Comparison of ENCODE assay signal across 29 mouse cellular contexts in genomic region chr2:38610161-38610560, GRCm38 (mm10). TPM values are rescaled to one million over a fixed set of nuclear protein-coding genes. Genes with fewer than 3 reads are reported as not detected.
A peak's percentile ranks its signal among the peaks of the same experiment; 100 is the strongest.
DNase-seq lines count a peak whose midpoint lies in the region; ATAC-seq and TF ChIP-seq lines count a peak whose summit lies in the region.
"Had no signal": no experiment of that assay in that cellular context is flagged by ENCODE, and none has a peak within 500 bp of the region (broad histone marks: within the 10 kb centered on the region; RNA-seq: fewer than 3 reads in every experiment).

No protein-coding gene starts in this region.

- intact Hi-C loops in heart, adult 2 months (cut with DNase I), result no loop called here

- dilution Hi-C loops in CH12.LX (cut with MboI; ENCODE audit: extremely low pct_ligation_motif_present, extremely low pct_unique_long_range_greater_than_20kb, low sequenced_read_pairs), result no loop called here

- peaks cover 13% of the 10 kb centered on the region for H3K4me1 ChIP-seq in heart, embryonic 10.5 days
- H3K4me1 ChIP-seq in heart, adult 2 months (ENCODE audit: control insufficient read depth, insufficient read depth, low read length), result peaks cover 5% of the 10 kb centered on the region
- peaks cover 31% of the 10 kb centered on the region for H3K4me1 ChIP-seq in midbrain, embryonic 14.5 days (ENCODE audit: control insufficient read depth, insufficient read depth, low read length)
- H3K4me1 ChIP-seq in midbrain, postnatal 0 days (ENCODE audit: insufficient read depth, low read length), result peaks cover 8% of the 10 kb centered on the region; the same call in 1 of the 2 replicates
- peaks cover 15 to 77% of the 10 kb centered on the region in 2 experiments for H3K4me1 ChIP-seq in CH12.LX (ENCODE audit: control insufficient read depth in 1 of 2, insufficient read depth in 2 of 2)
- H3K4me1 ChIP-seq in midbrain, embryonic 15.5 days, result peaks cover 31% of the 10 kb centered on the region
- H3K4me1 ChIP-seq: stomach, embryonic 15.5 days had no signal

- 72% methylated on average over 2 of the region's 2 CpGs for WGBS in heart, embryonic 10.5 days
- 74% methylated on average over 2 of the region's 2 CpGs for WGBS in heart, adult 2 months
- 93% methylated on average over 2 of the region's 2 CpGs for WGBS in midbrain, embryonic 14.5 days
- 96% methylated on average over 2 of the region's 2 CpGs for WGBS in midbrain, postnatal 0 days
- WGBS in midbrain, embryonic 15.5 days, result 84% methylated on average over 2 of the region's 2 CpGs

- H3K9me3 ChIP-seq in heart, embryonic 10.5 days, result no peaks in the 10 kb centered on the region
- no peaks in the 10 kb centered on the region for H3K9me3 ChIP-seq in midbrain, embryonic 14.5 days (ENCODE audit: control insufficient read depth, low read length)
- no peaks in the 10 kb centered on the region for H3K9me3 ChIP-seq in midbrain, postnatal 0 days (ENCODE audit: low read length)
- H3K9me3 ChIP-seq in CH12.LX (replicated peaks; ENCODE audit: low read length), result no peaks in the 10 kb centered on the region
- H3K9me3 ChIP-seq in midbrain, embryonic 15.5 days, result no peaks in the 10 kb centered on the region
- H3K9me3 ChIP-seq: embryonic facial prominence, embryonic 13.5 days; G1E; heart, embryonic 13.5 days; neural tube, embryonic 12.5 days; stomach, embryonic 15.5 days had no signal

- no peak for TF ChIP-seq POLR2A in heart, adult 2 months (IDR thresholded peaks at IDR 0.05; ENCODE audit: insufficient read depth, low read depth, low read length)
- TF ChIP-seq POLR2A in CH12.LX (IDR thresholded peaks at IDR 0.05; ENCODE audit: low read depth, low read length), result no peak

- no peak for TF ChIP-seq EP300 in heart, adult 2 months (IDR thresholded peaks at IDR 0.05; ENCODE audit: insufficient read depth, low read depth, low read length)
- TF ChIP-seq EP300 in CH12.LX (IDR thresholded peaks at IDR 0.05; ENCODE audit: low read length), result peak; percentile 92

- in situ Hi-C loops in CH12.LX (cut with MboI; ENCODE audit: low pct_ligation_motif_present, low pct_unique_long_range_greater_than_20kb, low sequenced_read_pairs), result no loop called here

- H3K4me2 ChIP-seq in midbrain, embryonic 14.5 days (ENCODE audit: low read length), result no peak overlapping the region
- no peak overlapping the region for H3K4me2 ChIP-seq in midbrain, postnatal 0 days (ENCODE audit: low read depth, low read length, poor library complexity, severe bottlenecking)
- peak overlapping the region; percentile 55; the same call in 1 of the 2 replicates for H3K4me2 ChIP-seq in CH12.LX (ENCODE audit: insufficient read depth, low read depth, poor library complexity, severe bottlenecking)
- H3K4me2 ChIP-seq in midbrain, embryonic 15.5 days, result no peak overlapping the region
- H3K4me2 ChIP-seq: embryonic facial prominence, embryonic 13.5 days; heart, embryonic 13.5 days; lung, embryonic 14.5 days; neural tube, embryonic 12.5 days; stomach, embryonic 15.5 days had no signal

- no peak overlapping the region for H3K4me3 ChIP-seq in heart, embryonic 10.5 days
- no peak overlapping the region for H3K4me3 ChIP-seq in heart, adult 2 months
- H3K4me3 ChIP-seq in midbrain, embryonic 14.5 days (replicated peaks; ENCODE audit: low read depth, low read length), result no peak overlapping the region
- no peak overlapping the region for H3K4me3 ChIP-seq in midbrain, postnatal 0 days (ENCODE audit: low read depth, low read length)
- no peak overlapping the region for H3K4me3 ChIP-seq in CH12.LX (replicated peaks in 1 of 3; ENCODE audit: low read depth in 2 of 3, low read length in 2 of 3, poor library complexity in 1 of 3)
- H3K4me3 ChIP-seq in midbrain, embryonic 15.5 days, result no peak overlapping the region
- H3K4me3 ChIP-seq: embryonic facial prominence, embryonic 13.5 days; erythroblast, embryonic 14.5 days; heart, embryonic 13.5 days; left cerebral cortex, adult 2 months; neural tube, embryonic 12.5 days; stomach, embryonic 15.5 days had no signal

- H3K27me3 ChIP-seq in heart, embryonic 10.5 days (ENCODE audit: insufficient read depth, poor library complexity, severe bottlenecking), result no peaks in the 10 kb centered on the region
- H3K27me3 ChIP-seq in heart, adult 2 months (ENCODE audit: control insufficient read depth, insufficient read depth, low read length), result no peaks in the 10 kb centered on the region
- no peaks in the 10 kb centered on the region for H3K27me3 ChIP-seq in midbrain, embryonic 14.5 days (ENCODE audit: control insufficient read depth, insufficient read depth, low read length)
- no peaks in the 10 kb centered on the region for H3K27me3 ChIP-seq in midbrain, postnatal 0 days (ENCODE audit: insufficient read depth, low read length)
- H3K27me3 ChIP-seq in CH12.LX (replicated peaks), result no peaks in the 10 kb centered on the region
- H3K27me3 ChIP-seq in midbrain, embryonic 15.5 days (replicated peaks), result no peaks in the 10 kb centered on the region
- H3K27me3 ChIP-seq: embryonic facial prominence, embryonic 13.5 days; heart, embryonic 13.5 days; neural tube, embryonic 12.5 days; Patski; stomach, embryonic 15.5 days had no signal

- peak; percentile 24 for DNase-seq in heart, embryonic 10.5 days (ENCODE audit: low spot score)
- no peak for DNase-seq in heart, adult 2 months
- DNase-seq in midbrain, embryonic 14.5 days, result no peak
- no peak for DNase-seq in midbrain, postnatal 0 days (ENCODE audit: low spot score)
- DNase-seq in CH12.LX (ENCODE audit: extremely low read depth), result peak; percentile 77
- DNase-seq in right cerebral cortex, postnatal 14 days, result no peak
- DNase-seq in layer of hippocampus, adult 9-11 months, result no peak
- DNase-seq: adrenal gland, adult 8-10 months; cerebellum, adult 11-12 months; cerebellum, postnatal 25 days; embryo, embryonic 11 days; gastrocnemius, postnatal 10 days; heart, adult 11 months; heart, postnatal 14 days; kidney, adult 2 months; lung, embryonic 14.5 days; retina, postnatal 1 day; thymus, postnatal 25 days had no signal

- H3K36me3 ChIP-seq in heart, embryonic 10.5 days, result peaks cover 33% of the 10 kb centered on the region
- peaks cover 7% of the 10 kb centered on the region for H3K36me3 ChIP-seq in heart, adult 2 months (ENCODE audit: control insufficient read depth, insufficient read depth, low read length)
- H3K36me3 ChIP-seq in midbrain, embryonic 14.5 days (ENCODE audit: control insufficient read depth, insufficient read depth, low read length), result peaks cover 16% of the 10 kb centered on the region; the same call in 1 of the 2 replicates
- no peaks in the 10 kb centered on the region for H3K36me3 ChIP-seq in midbrain, postnatal 0 days (ENCODE audit: insufficient read depth, low read length)
- peaks cover 14 to 67% of the 10 kb centered on the region in 2 experiments for H3K36me3 ChIP-seq in CH12.LX (replicated peaks in 1 of 2; ENCODE audit: control insufficient read depth in 1 of 2, insufficient read depth in 1 of 2, low read length in 1 of 2)
- H3K36me3 ChIP-seq in midbrain, embryonic 15.5 days (replicated peaks), result no peaks in the 10 kb centered on the region

- TF ChIP-seq CTCF in heart, adult 2 months (IDR thresholded peaks at IDR 0.05), result no peak
- TF ChIP-seq CTCF in midbrain, postnatal 0 days (IDR thresholded peaks at IDR 0.05), result no peak
- TF ChIP-seq CTCF in CH12.LX (conservative IDR thresholded peaks at IDR 0.05 in 1 of 2, IDR thresholded peaks at IDR 0.05 in 1 of 2; ENCODE audit: low read depth in 2 of 2, low read length in 2 of 2), result no peak

- ATAC-seq in midbrain, embryonic 14.5 days (ENCODE audit: low FRiP score, low TSS enrichment), result no peak
- no peak for ATAC-seq in midbrain, postnatal 0 days (ENCODE audit: low FRiP score)
- ATAC-seq in midbrain, embryonic 15.5 days (replicated peaks), result no peak
- ATAC-seq: Patski had no signal

- H3K9ac ChIP-seq in heart, adult 2 months (ENCODE audit: low read depth, low read length), result no peak overlapping the region
- H3K9ac ChIP-seq in midbrain, embryonic 14.5 days (replicated peaks; ENCODE audit: low read length), result no peak overlapping the region
- no peak overlapping the region for H3K9ac ChIP-seq in midbrain, postnatal 0 days (replicated peaks; ENCODE audit: low read length, poor library complexity, severe bottlenecking)
- H3K9ac ChIP-seq in CH12.LX (ENCODE audit: insufficient read depth, low read depth), result 0 out of 2 replicates have a peak overlapping the region, but pooled peaks have one; percentile 23
- H3K9ac ChIP-seq in midbrain, embryonic 15.5 days, result no peak overlapping the region
- H3K9ac ChIP-seq: embryonic facial prominence, embryonic 13.5 days; heart, embryonic 13.5 days; liver, embryonic 14.5 days; lung, embryonic 14.5 days; neural tube, embryonic 12.5 days; stomach, embryonic 15.5 days had no signal

- no peak for TF ChIP-seq RAD21 in CH12.LX (IDR thresholded peaks at IDR 0.05; ENCODE audit: low read depth, low read length)

- no peak overlapping the region for H3K27ac ChIP-seq in heart, embryonic 10.5 days
- H3K27ac ChIP-seq in heart, adult 2 months, result no peak overlapping the region
- H3K27ac ChIP-seq in midbrain, embryonic 14.5 days (replicated peaks; ENCODE audit: low read depth, low read length), result 0 out of 2 replicates have a peak overlapping the region, but pooled peaks have one; percentile 66
- no peak overlapping the region for H3K27ac ChIP-seq in midbrain, postnatal 0 days (ENCODE audit: low read depth, low read length)
- H3K27ac ChIP-seq in CH12.LX (ENCODE audit: insufficient read depth, low read depth), result peak overlapping the region; percentile 92
- H3K27ac ChIP-seq in midbrain, embryonic 15.5 days, result peak overlapping the region; percentile 58; the same call in 1 of the 2 replicates
- H3K27ac ChIP-seq: embryonic facial prominence, embryonic 13.5 days; heart, embryonic 13.5 days; kidney, postnatal 0 days; left cerebral cortex, adult 2 months; liver, embryonic 14.5 days; neural tube, embryonic 12.5 days; stomach, embryonic 15.5 days had no signal

- no peaks in the 10 kb centered on the region for H3K79me2 ChIP-seq in heart, adult 2 months (replicated peaks; ENCODE audit: control insufficient read depth, insufficient read depth, low read length)
- H3K79me2 ChIP-seq in CH12.LX (replicated peaks; ENCODE audit: control insufficient read depth, extremely low read depth, insufficient read depth, poor library complexity, severe bottlenecking), result peaks cover 29% of the 10 kb centered on the region

TF ChIP-seq in CH12.LX, 34 proteins besides CTCF, POLR2A, EP300 and RAD21 (continues in another document):
- TF ChIP-seq IRF4 (IDR thresholded peaks at IDR 0.05; ENCODE audit: low read depth, low read length) (peak; percentile 94), ETS1 (conservative IDR thresholded peaks at IDR 0.05; ENCODE audit: low read depth, low read length) (peak; percentile 86)

RNA-seq across cellular contexts. Expression of gene Psmb7, which starts 33.7 kb away (rescaled TPM):
- polyA plus RNA-seq in heart, embryonic 10.5 days (2016; fragmentation: Nextera tagmentation; extraction: Ambion mirVana), result 262 and 309 TPM in 2 replicates
- 100 to 1,000 TPM; 220 to 247 TPM for total RNA-seq in heart, adult 2 months (2021)
- polyA plus RNA-seq in heart, adult 2 months (2012; rRNA removed), result 129 and 237 TPM in 2 replicates
- 282 and 322 TPM in 2 replicates for polyA plus RNA-seq in midbrain, embryonic 14.5 days (2014; fragmentation: Nextera tagmentation; extraction: Ambion mirVana)
- 218 and 239 TPM in 2 replicates for total RNA-seq in midbrain, postnatal 0 days (2014; rRNA removed)
- polyA plus RNA-seq in midbrain, postnatal 0 days (2015; fragmentation: Nextera tagmentation; extraction: Ambion mirVana), result 282 and 287 TPM in 2 replicates
- total RNA-seq in CH12.LX (2012; rRNA removed), result 334 and 386 TPM in 2 replicates
- total RNA-seq in CH12.LX (2014; rRNA removed), result 415 and 457 TPM in 2 replicates
- polyA plus RNA-seq in CH12.LX (2012; ENCODE audit: insufficient read length, low read depth), result 375 and 389 TPM in 2 replicates
- polyA plus RNA-seq in midbrain, embryonic 15.5 days (2015; fragmentation: Nextera tagmentation; extraction: Ambion mirVana), result 260 and 270 TPM in 2 replicates

Comparison
In these comparisons a context has a peak if more than half of its experiments do, and no peak if none do; other contexts are left out.
1. DNase-seq: peak in heart, embryonic 10.5 days (single experiment) and CH12.LX (single experiment); none in heart, adult 2 months (0 of 2), midbrain, embryonic 14.5 days (single experiment), midbrain, postnatal 0 days (single experiment), right cerebral cortex, postnatal 14 days (single experiment) and layer of hippocampus, adult 9-11 months (single experiment).
2. H3K27ac ChIP-seq: peak in midbrain, embryonic 14.5 days (single experiment), CH12.LX (single experiment) and midbrain, embryonic 15.5 days (single experiment); none in heart, embryonic 10.5 days (single experiment), heart, adult 2 months (single experiment) and midbrain, postnatal 0 days (single experiment).